Mouse (Mus musculus): ENCODE data around the gene Gps2. TPM values are rescaled to one million over a fixed set of nuclear protein-coding genes. Genes with fewer than 3 reads are reported as not detected.

Gene Gps2
- total and polyA plus RNA-seq, 3 experiments = 25.0 to 73.6 (median 29.4) TPM

DNA sequence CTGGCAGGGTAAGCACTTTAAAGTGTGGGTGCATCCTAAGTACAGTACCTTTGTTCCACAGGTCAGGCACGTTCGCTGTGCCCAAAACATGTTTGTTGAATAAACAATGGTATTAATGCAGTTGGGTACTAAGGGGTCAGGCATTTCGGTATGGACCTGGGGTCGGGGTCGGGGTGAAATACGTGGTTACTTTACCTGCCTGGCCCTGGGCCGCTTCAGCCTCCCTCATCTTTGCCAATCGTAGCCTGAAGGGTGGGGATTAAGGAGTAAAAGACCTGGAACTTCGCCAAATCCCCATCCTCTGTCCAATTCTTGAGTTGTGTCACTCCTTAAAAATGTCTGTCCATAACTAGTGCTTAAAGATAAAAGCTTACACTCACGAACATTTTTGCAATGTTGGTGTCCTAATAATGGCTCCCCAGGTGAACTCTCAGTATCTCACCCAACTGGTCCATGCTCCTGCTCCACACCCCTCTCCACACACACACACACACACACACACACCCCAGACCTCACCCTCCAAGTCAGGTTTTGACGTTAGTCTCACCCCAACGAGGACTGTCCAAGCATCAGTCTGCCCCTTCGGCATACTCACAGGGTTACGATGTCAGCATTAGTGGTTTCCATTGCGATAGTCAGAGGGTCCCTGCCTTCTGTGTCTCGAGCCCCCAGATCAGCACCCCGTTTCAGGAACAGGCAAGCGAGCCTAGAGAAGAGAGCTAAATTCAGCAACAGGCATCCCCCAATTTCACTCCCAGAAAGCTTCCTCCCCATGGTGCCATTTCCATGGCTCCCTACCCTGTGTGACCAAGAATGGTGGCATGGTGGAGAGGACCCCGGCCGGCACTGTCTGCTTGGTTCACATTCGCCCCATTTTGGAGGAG is 31.7 kb upstream of the Gps2 start:
- dilution Hi-C loops (cut with MboI; ENCODE audit: extremely low pct_ligation_motif_present, extremely low pct_unique_long_range_greater_than_20kb, low sequenced_read_pairs) = no loop called here

GRCm38 (mm10) chr11:69883066-69883465 is 30.6 kb upstream of the Gps2 start:
- TF ChIP-seq CHD2 (IDR thresholded peaks at IDR 0.05; ENCODE audit: low read length) (no peak), SMC3 (IDR thresholded peaks at IDR 0.05; ENCODE audit: low read depth, low read length) (peak; percentile 47), CTCF (conservative IDR thresholded peaks at IDR 0.05 in 1 of 2, IDR thresholded peaks at IDR 0.05 in 1 of 2; ENCODE audit: low read depth in 2 of 2, low read length in 2 of 2) (peak; percentile 58 to 68; a peak in 3 of 4 replicates), BHLHE40 (IDR thresholded peaks at IDR 0.05; ENCODE audit: low read depth, low read length) (no peak), RAD21 (IDR thresholded peaks at IDR 0.05; ENCODE audit: low read depth, low read length) (peak; percentile 51)

More for the DNA sequence above, 31.7 kb upstream of the Gps2 start:
- no peaks in the 10 kb centered on the region for H3K79me2 ChIP-seq (replicated peaks; ENCODE audit: control insufficient read depth, extremely low read depth, insufficient read depth, poor library complexity, severe bottlenecking)
- peak overlapping the region; percentile 9; the same call in 1 of the 2 replicates for H3K9ac ChIP-seq (ENCODE audit: insufficient read depth, low read depth)
- peak overlapping the region; percentile 23 for H3K27ac ChIP-seq (ENCODE audit: insufficient read depth, low read depth)
- peak overlapping the region in 2 of 3 experiments; percentile 32 to 50 for H3K4me3 ChIP-seq (replicated peaks in 1 of 3; ENCODE audit: low read depth in 2 of 3, low read length in 2 of 3, poor library complexity in 1 of 3)
- H3K9me3 ChIP-seq (replicated peaks; ENCODE audit: low read length) = peaks cover 10% of the 10 kb centered on the region
- H3K4me1 ChIP-seq (ENCODE audit: control insufficient read depth in 1 of 2, insufficient read depth in 2 of 2) = peaks cover 21 to 47% of the 10 kb centered on the region in 2 experiments
- peak overlapping the region; percentile 41 for H3K4me2 ChIP-seq (ENCODE audit: insufficient read depth, low read depth, poor library complexity, severe bottlenecking)
- peaks cover 21 to 70% of the 10 kb centered on the region in 2 experiments for H3K36me3 ChIP-seq (replicated peaks in 1 of 2; ENCODE audit: control insufficient read depth in 1 of 2, insufficient read depth in 1 of 2, low read length in 1 of 2)
- TF ChIP-seq UBTF (IDR thresholded peaks at IDR 0.05; ENCODE audit: low read depth, low read length) = no peak
- H3K27me3 ChIP-seq (replicated peaks) = no peaks in the 10 kb centered on the region
- no peak for DNase-seq (ENCODE audit: extremely low read depth)
- in situ Hi-C loops (cut with MboI; ENCODE audit: low pct_ligation_motif_present, low pct_unique_long_range_greater_than_20kb, low sequenced_read_pairs) = loop anchor here (5.0 kb wide), 1 partner anchor 35 kb away; no protein-coding TSS in a partner anchor

DNA sequence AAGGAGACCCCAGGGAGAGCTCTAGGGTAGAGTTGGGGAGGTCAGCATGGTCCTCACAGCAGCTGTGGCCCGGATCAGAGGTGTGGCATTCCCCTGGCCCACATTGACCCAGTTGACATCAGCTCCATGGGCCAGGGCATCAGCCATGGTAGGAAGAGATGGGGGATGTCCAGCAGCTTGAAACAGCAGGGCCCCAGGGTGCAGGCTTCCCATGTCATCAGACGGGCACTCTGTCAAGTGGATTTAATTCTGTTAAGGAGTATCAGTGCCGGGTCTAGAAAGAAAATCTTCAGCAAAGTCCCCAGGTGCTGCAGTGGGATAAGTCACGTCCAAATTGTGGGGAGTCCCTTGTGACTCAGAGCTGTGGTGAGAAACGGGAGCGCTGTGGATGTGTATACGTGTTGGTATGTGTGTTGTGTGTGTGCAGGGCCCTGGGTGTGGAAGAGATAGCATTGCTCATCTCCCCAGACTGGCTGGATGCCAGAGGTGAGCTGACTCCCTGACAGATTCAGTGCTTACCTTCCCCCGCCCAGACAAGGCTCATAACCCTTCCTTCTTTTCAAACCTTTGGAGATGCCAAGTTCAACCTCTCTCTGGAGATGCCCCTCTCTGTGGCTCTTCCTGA is 30.0 kb upstream of the Gps2 start:
- no peak for DNase-seq (ENCODE audit: extremely low read depth)
- dilution Hi-C loops (cut with MboI; ENCODE audit: extremely low pct_ligation_motif_present, extremely low pct_unique_long_range_greater_than_20kb, low sequenced_read_pairs) = no loop called here
- TF ChIP-seq TCF12 (IDR thresholded peaks at IDR 0.05; ENCODE audit: low read depth, low read length) (no peak), USF2 (conservative IDR thresholded peaks at IDR 0.05; ENCODE audit: low read depth, low read length) (no peak), SMC3 (IDR thresholded peaks at IDR 0.05; ENCODE audit: low read depth, low read length) (no peak), MAZ (IDR thresholded peaks at IDR 0.05; ENCODE audit: low read depth, low read length) (no peak), SIN3A (IDR thresholded peaks at IDR 0.05; ENCODE audit: low read length) (no peak), CHD1 (IDR thresholded peaks at IDR 0.05; ENCODE audit: low read depth, low read length) (no peak), ZNF384 (IDR thresholded peaks at IDR 0.05; ENCODE audit: low read depth, low read length) (no peak), JUN (IDR thresholded peaks at IDR 0.05; ENCODE audit: insufficient read depth, low read depth, low read length) (no peak), ZMIZ1 (IDR thresholded peaks at IDR 0.05; ENCODE audit: low read depth, low read length) (no peak), BHLHE40 (IDR thresholded peaks at IDR 0.05; ENCODE audit: low read depth, low read length) (no peak), POLR2A (IDR thresholded peaks at IDR 0.05; ENCODE audit: low read depth, low read length) (no peak), USF1 (IDR thresholded peaks at IDR 0.05; ENCODE audit: low read depth, low read length) (no peak), JUND (conservative IDR thresholded peaks at IDR 0.05; ENCODE audit: low read depth, low read length) (no peak), ETS1 (conservative IDR thresholded peaks at IDR 0.05; ENCODE audit: low read depth, low read length) (no peak), MAX (IDR thresholded peaks at IDR 0.05; ENCODE audit: low read length) (no peak), MYC (IDR thresholded peaks at IDR 0.05; ENCODE audit: low read depth, low read length) (no peak), ZC3H11A (IDR thresholded peaks at IDR 0.05; ENCODE audit: low read depth, low read length) (no peak), CTCF (conservative IDR thresholded peaks at IDR 0.05 in 1 of 2, IDR thresholded peaks at IDR 0.05 in 1 of 2; ENCODE audit: low read depth in 2 of 2, low read length in 2 of 2) (no peak), GABPA (IDR thresholded peaks at IDR 0.05; ENCODE audit: insufficient replicate concordance, low read depth, low read length) (no peak)

More at GRCm38 (mm10) chr11:69883066-69883465, 30.6 kb upstream of the Gps2 start:
- Histone ChIP-seq H3K4me2 (ENCODE audit: insufficient read depth, low read depth, poor library complexity, severe bottlenecking) (no peak overlapping the region), H3K27me3 (replicated peaks) (no peaks in the 10 kb centered on the region), H3K4me1 (ENCODE audit: control insufficient read depth in 1 of 2, insufficient read depth in 2 of 2) (peaks cover 21 to 38% of the 10 kb centered on the region in 2 experiments), H3K36me3 (replicated peaks in 1 of 2; ENCODE audit: control insufficient read depth in 1 of 2, insufficient read depth in 1 of 2, low read length in 1 of 2) (peaks cover 21 to 80% of the 10 kb centered on the region in 2 experiments), H3K9me3 (replicated peaks; ENCODE audit: low read length) (peaks cover 10% of the 10 kb centered on the region), H3K79me2 (replicated peaks; ENCODE audit: control insufficient read depth, extremely low read depth, insufficient read depth, poor library complexity, severe bottlenecking) (no peaks in the 10 kb centered on the region), H3K9ac (ENCODE audit: insufficient read depth, low read depth) (no peak overlapping the region), H3K27ac (ENCODE audit: insufficient read depth, low read depth) (no peak overlapping the region), H3K4me3 (replicated peaks in 1 of 3; ENCODE audit: low read depth in 2 of 3, low read length in 2 of 3, poor library complexity in 1 of 3) (no peak overlapping the region)
- DNase-seq (ENCODE audit: extremely low read depth) = peak; percentile 60
- dilution Hi-C loops (cut with MboI; ENCODE audit: extremely low pct_ligation_motif_present, extremely low pct_unique_long_range_greater_than_20kb, low sequenced_read_pairs) (no loop called here), in situ Hi-C loops (cut with MboI; ENCODE audit: low pct_ligation_motif_present, low pct_unique_long_range_greater_than_20kb, low sequenced_read_pairs) (loop anchor here (5.0 kb wide), 1 partner anchor 34 kb away; no protein-coding TSS in a partner anchor)

More for the DNA sequence above, 30.0 kb upstream of the Gps2 start:
- Histone ChIP-seq H3K36me3 (replicated peaks in 1 of 2; ENCODE audit: control insufficient read depth in 1 of 2, insufficient read depth in 1 of 2, low read length in 1 of 2) (peaks cover 21 to 83% of the 10 kb centered on the region in 2 experiments), H3K4me3 (replicated peaks in 1 of 3; ENCODE audit: low read depth in 2 of 3, low read length in 2 of 3, poor library complexity in 1 of 3) (no peak overlapping the region), H3K27ac (ENCODE audit: insufficient read depth, low read depth) (no peak overlapping the region), H3K79me2 (replicated peaks; ENCODE audit: control insufficient read depth, extremely low read depth, insufficient read depth, poor library complexity, severe bottlenecking) (no peaks in the 10 kb centered on the region), H3K4me2 (ENCODE audit: insufficient read depth, low read depth, poor library complexity, severe bottlenecking) (no peak overlapping the region), H3K9ac (ENCODE audit: insufficient read depth, low read depth) (no peak overlapping the region), H3K9me3 (replicated peaks; ENCODE audit: low read length) (peaks cover 10% of the 10 kb centered on the region), H3K27me3 (replicated peaks) (no peaks in the 10 kb centered on the region), H3K4me1 (ENCODE audit: control insufficient read depth in 1 of 2, insufficient read depth in 2 of 2) (peaks cover 16 to 32% of the 10 kb centered on the region in 2 experiments)
- in situ Hi-C loops (cut with MboI; ENCODE audit: low pct_ligation_motif_present, low pct_unique_long_range_greater_than_20kb, low sequenced_read_pairs) = loop anchor here (5.0 kb wide), 1 partner anchor 34 kb away; no protein-coding TSS in a partner anchor
